Mouse (Mus musculus) right cerebral cortex, postnatal 14 days (tissue): ENCODE measurements around the gene Pld1.
A peak's percentile ranks its signal among the peaks of the same experiment; 100 is the strongest.

Experiments
- DNase-seq: peaks from one replicate; pipeline ENCODE4 v3.0.0; 2022

Gene Pld1

GRCm38 (mm10) chr3:28060713-28061112, 122.2 kb downstream of the Pld1 start:
- DNase-seq, result no peak

GRCm38 (mm10) chr3:28061155-28061554, 122.7 kb downstream of the Pld1 start:
- no peak for DNase-seq

- no peak for DNase-seq
These were observed 140.7 kb downstream of the Pld1 start for GRCm38 (mm10) chr3:28079211-28079610.

GRCm38 (mm10) chr3:28080116-28080515, 141.6 kb downstream of the Pld1 start:
- DNase-seq, result no peak

GRCm38 (mm10) chr3:28081012-28081411, 142.5 kb downstream of the Pld1 start:
- DNase-seq, result no peak

GRCm38 (mm10) chr3:28083218-28083617, 144.7 kb downstream of the Pld1 start:
- no peak for DNase-seq

- no peak for DNase-seq
These were observed 145.8 kb downstream of the Pld1 start for GRCm38 (mm10) chr3:28084281-28084680.

GRCm38 (mm10) chr3:28091296-28091695, 152.8 kb downstream of the Pld1 start:
- no peak for DNase-seq

GRCm38 (mm10) chr3:28091741-28092140, 153.2 kb downstream of the Pld1 start:
- DNase-seq, result no peak

- DNase-seq, result no peak
These were observed 155.3 kb downstream of the Pld1 start for GRCm38 (mm10) chr3:28093684-28094302.

GRCm38 (mm10) chr3:28095451-28095850, 157.0 kb downstream of the Pld1 start:
- DNase-seq, result no peak

- DNase-seq, result no peak
These were observed 160.7 kb downstream of the Pld1 start for GRCm38 (mm10) chr3:28099175-28099574.

- no peak for DNase-seq
These were observed 166.5 kb downstream of the Pld1 start for GRCm38 (mm10) chr3:28104992-28105391.

GRCm38 (mm10) chr3:28107446-28108004, 169.0 kb downstream of the Pld1 start:
- peak; percentile 12 for DNase-seq

- DNase-seq, result no peak
These were observed 173.0 kb downstream of the Pld1 start for GRCm38 (mm10) chr3:28111516-28111915.

- DNase-seq, result no peak
These were observed 175.4 kb downstream of the Pld1 start for GRCm38 (mm10) chr3:28113881-28114280.

- no peak for DNase-seq
These were observed 203.2 kb downstream of the Pld1 start for GRCm38 (mm10) chr3:28141716-28142115.

GRCm38 (mm10) chr3:28142121-28142520, 203.6 kb downstream of the Pld1 start:
- DNase-seq, result no peak

- DNase-seq, result no peak
These were observed 206.2 kb downstream of the Pld1 start for GRCm38 (mm10) chr3:28144676-28145075.

- DNase-seq, result no peak
These were observed 207.0 kb downstream of the Pld1 start for GRCm38 (mm10) chr3:28145461-28145860.

- no peak for DNase-seq
These were observed 211.3 kb downstream of the Pld1 start for GRCm38 (mm10) chr3:28149656-28150256.

- DNase-seq, result no peak
These were observed 219.5 kb downstream of the Pld1 start for GRCm38 (mm10) chr3:28158006-28158405.

- DNase-seq, result no peak
These were observed 220.4 kb downstream of the Pld1 start for GRCm38 (mm10) chr3:28158916-28159315.

- no peak for DNase-seq
These were observed 223.9 kb downstream of the Pld1 start for GRCm38 (mm10) chr3:28162346-28162745.

GRCm38 (mm10) chr3:28164678-28165077, 226.2 kb downstream of the Pld1 start:
- DNase-seq, result no peak
